Mouse (Mus musculus): ENCODE measurements around the gene Pou2f3. TPM values are rescaled to one million over a fixed set of nuclear protein-coding genes. Genes with fewer than 3 reads are reported as not detected.
A peak's percentile ranks its signal among the peaks of the same experiment; 100 is the strongest.

Pou2f3 gene
- total RNA-seq, 2 experiments from 2014 or later, result not detected

GRCm38 (mm10) chr9:43110286-43110980 lies 99.7 kb downstream of the Pou2f3 start:
- DNase-seq (ENCODE audit: low spot score in 2 of 2), result no peak

GRCm38 (mm10) chr9:43109125-43109524 lies 101.0 kb downstream of the Pou2f3 start:
- DNase-seq (ENCODE audit: low spot score in 2 of 2), result no peak

- no peak for DNase-seq (ENCODE audit: low spot score in 2 of 2)
Measured at GRCm38 (mm10) chr9:43108721-43109120, 101.4 kb downstream of the Pou2f3 start.

GRCm38 (mm10) chr9:43108081-43108480 lies 102.1 kb downstream of the Pou2f3 start:
- no peak for DNase-seq (ENCODE audit: low spot score in 2 of 2)

GRCm38 (mm10) chr9:43107555-43107954 lies 102.6 kb downstream of the Pou2f3 start:
- peak in 1 of 2 experiments; percentile 50 for DNase-seq (ENCODE audit: low spot score in 2 of 2)

GRCm38 (mm10) chr9:43107187-43107517 lies 103.0 kb downstream of the Pou2f3 start, which contains the start of gene Arhgef12:
Gene Arhgef12 (minus strand): TSS chr9:43107239.
- peak; percentile 50 to 66 for DNase-seq (ENCODE audit: low spot score in 2 of 2)

GRCm38 (mm10) chr9:43106426-43107186 lies 103.6 kb downstream of the Pou2f3 start:
- DNase-seq (ENCODE audit: low spot score in 2 of 2), result peak in 1 of 2 experiments; percentile 58

- peak; percentile 89 to 93 for DNase-seq (ENCODE audit: low spot score in 2 of 2)
Measured at GRCm38 (mm10) chr9:43105664-43106361, 104.4 kb downstream of the Pou2f3 start.

GRCm38 (mm10) chr9:43104873-43105663 lies 105.1 kb downstream of the Pou2f3 start:
- peak in 1 of 2 experiments; percentile 46 for DNase-seq (ENCODE audit: low spot score in 2 of 2)

GRCm38 (mm10) chr9:43104526-43104872 lies 105.7 kb downstream of the Pou2f3 start:
- no peak for DNase-seq (ENCODE audit: low spot score in 2 of 2)

- DNase-seq (ENCODE audit: low spot score in 2 of 2), result no peak
Measured at GRCm38 (mm10) chr9:43103675-43104299, 106.4 kb downstream of the Pou2f3 start.

GRCm38 (mm10) chr9:43102931-43103330 lies 107.2 kb downstream of the Pou2f3 start:
- DNase-seq (ENCODE audit: low spot score in 2 of 2), result no peak

GRCm38 (mm10) chr9:43101936-43102595 lies 108.1 kb downstream of the Pou2f3 start:
- DNase-seq (ENCODE audit: low spot score in 2 of 2), result no peak

- DNase-seq (ENCODE audit: low spot score in 2 of 2), result no peak
Measured at GRCm38 (mm10) chr9:43098922-43099321, 111.2 kb downstream of the Pou2f3 start.

- DNase-seq (ENCODE audit: low spot score in 2 of 2), result no peak
Measured at GRCm38 (mm10) chr9:43097801-43098557, 112.2 kb downstream of the Pou2f3 start.

GRCm38 (mm10) chr9:43096337-43096736 lies 113.8 kb downstream of the Pou2f3 start:
- no peak for DNase-seq (ENCODE audit: low spot score in 2 of 2)

- no peak for DNase-seq (ENCODE audit: low spot score in 2 of 2)
Measured at GRCm38 (mm10) chr9:43094828-43095227, 115.3 kb downstream of the Pou2f3 start.

- DNase-seq (ENCODE audit: low spot score in 2 of 2), result peak in 1 of 2 experiments; percentile 45
Measured at GRCm38 (mm10) chr9:43093803-43094202, 116.4 kb downstream of the Pou2f3 start.

GRCm38 (mm10) chr9:43085686-43086285 lies 124.4 kb downstream of the Pou2f3 start:
- DNase-seq (ENCODE audit: low spot score in 2 of 2), result no peak

Measured in layer of hippocampus, postnatal 14 days (tissue).